Mouse (Mus musculus): ENCODE data around the gene Usp43.

The Usp43 gene

GRCm38 (mm10) chr11:67921827-67922754 lies at the start of gene Usp43:
Gene Usp43, minus strand, starts transcription at chr11:67922153.
- DNase-seq (ENCODE audit: low read depth, low spot score), result peak; percentile 5

- no peak for DNase-seq (ENCODE audit: low read depth, low spot score)
Observed at GRCm38 (mm10) chr11:67967831-67968230, 45.9 kb upstream of the Usp43 start.

GRCm38 (mm10) chr11:67965905-67966878 lies 44.2 kb upstream of the Usp43 start, which contains the start of gene Stx8:
Gene Stx8, plus strand, starts transcription at chr11:67966193.
- peak; percentile 95 for DNase-seq (ENCODE audit: low read depth, low spot score)

- peak; percentile 91 for DNase-seq (ENCODE audit: low read depth, low spot score)
Observed at GRCm38 (mm10) chr11:67965242-67965883, 43.4 kb upstream of the Usp43 start, which contains the start of gene Cfap52. Gene Cfap52, minus strand, starts transcription at chr11:67965651.

- peak; percentile 58 for DNase-seq (ENCODE audit: low read depth, low spot score)
Observed at GRCm38 (mm10) chr11:67964110-67964509, 42.2 kb upstream of the Usp43 start.

GRCm38 (mm10) chr11:67954413-67954812 lies 32.5 kb upstream of the Usp43 start:
- no peak for DNase-seq (ENCODE audit: low read depth, low spot score)

GRCm38 (mm10) chr11:67953604-67954003 lies 31.7 kb upstream of the Usp43 start:
- DNase-seq (ENCODE audit: low read depth, low spot score), result no peak

- peak; percentile 23 for DNase-seq (ENCODE audit: low read depth, low spot score)
Observed at GRCm38 (mm10) chr11:67949475-67949874, 27.5 kb upstream of the Usp43 start.

- no peak for DNase-seq (ENCODE audit: low read depth, low spot score)
Observed at GRCm38 (mm10) chr11:67948229-67948628, 26.3 kb upstream of the Usp43 start.

GRCm38 (mm10) chr11:67932156-67932555 lies 10.2 kb upstream of the Usp43 start:
- DNase-seq (ENCODE audit: low read depth, low spot score), result no peak

GRCm38 (mm10) chr11:67926348-67927055 lies 4.5 kb upstream of the Usp43 start:
- no peak for DNase-seq (ENCODE audit: low read depth, low spot score)

- no peak for DNase-seq (ENCODE audit: low read depth, low spot score)
Observed at GRCm38 (mm10) chr11:67925000-67925399, 3.0 kb upstream of the Usp43 start.

GRCm38 (mm10) chr11:67923720-67924119 lies 1.8 kb upstream of the Usp43 start:
- no peak for DNase-seq (ENCODE audit: low read depth, low spot score)

GRCm38 (mm10) chr11:67922755-67923125 lies 787 bp upstream of the Usp43 start:
- peak; percentile 40 for DNase-seq (ENCODE audit: low read depth, low spot score)

GRCm38 (mm10) chr11:67921091-67921826 lies 694 bp downstream of the Usp43 start:
- DNase-seq (ENCODE audit: low read depth, low spot score), result peak; percentile 7

GRCm38 (mm10) chr11:67920226-67920960 lies 1.6 kb downstream of the Usp43 start:
- no peak for DNase-seq (ENCODE audit: low read depth, low spot score)

- DNase-seq (ENCODE audit: low read depth, low spot score), result no peak
Observed at GRCm38 (mm10) chr11:67919593-67919992, 2.4 kb downstream of the Usp43 start.

GRCm38 (mm10) chr11:67917126-67917525 lies 4.8 kb downstream of the Usp43 start:
- no peak for DNase-seq (ENCODE audit: low read depth, low spot score)

GRCm38 (mm10) chr11:67911074-67911473 lies 10.9 kb downstream of the Usp43 start:
- DNase-seq (ENCODE audit: low read depth, low spot score), result no peak
